Mouse (Mus musculus) erythroblast, embryonic 14.5 days (primary cell): ENCODE data around the gene Xylt1. TPM values are rescaled to one million over a fixed set of nuclear protein-coding genes. Genes with fewer than 3 reads are reported as not detected.

Source experiments
- H3K27me3 ChIP-seq: 2 replicates; pipeline ENCODE4 v1.6.1; 2012; ENCODE audit warnings: inconsistent platforms; ENCODE audit not compliant: control insufficient read depth
- H3K36me3 ChIP-seq: 2 replicates; pipeline ENCODE4 v1.6.1; 2012; ENCODE audit warnings: mild to moderate bottlenecking, inconsistent platforms; ENCODE audit not compliant: control insufficient read depth
- H3K4me1 ChIP-seq: 2 replicates; pipeline ENCODE4 v1.6.1; 2012; ENCODE audit warnings: inconsistent platforms; ENCODE audit not compliant: control insufficient read depth
- H3K4me3 ChIP-seq: replicated peaks from 2 replicates; pipeline ENCODE3; 2012; ENCODE audit warnings: moderate library complexity, mild to moderate bottlenecking, inconsistent platforms
- H3K9me3 ChIP-seq: 2 replicates; pipeline ENCODE4 v1.6.1; 2012; ENCODE audit warnings: low read length, inconsistent platforms, mixed read lengths; ENCODE audit not compliant: control insufficient read depth
- GATA1 ChIP-seq: IDR thresholded peaks from 2 replicates; pipeline ENCODE4 v1.6.1; 2012; ENCODE audit warnings: low read length, inconsistent platforms, mixed read lengths
- TAL1 ChIP-seq: IDR thresholded peaks from 3 replicates; pipeline ENCODE4 v1.6.1; 2012; ENCODE audit warnings: low read length, inconsistent platforms, mixed read lengths
- polyA plus RNA-seq: library from polyadenylated mRNA; stranded (reverse); fragments of >175 nt; gene quantifications from 2 replicates; pipeline ENCODE4 v1.2.3, GENCODE M21; 2012

The Xylt1 gene
- polyA plus RNA-seq, 1 experiment = 0.01 TPM

GRCm38 (mm10) chr7:117636713-117637112 is 255.9 kb downstream of the Xylt1 start:
- no peaks in the 10 kb centered on the region for H3K27me3 ChIP-seq
- TF ChIP-seq GATA1 (no peak), TAL1 (no peak)
- no peaks in the 10 kb centered on the region for H3K4me1 ChIP-seq
- H3K9me3 ChIP-seq = no peaks in the 10 kb centered on the region
- no peaks in the 10 kb centered on the region for H3K36me3 ChIP-seq
- no peak overlapping the region for H3K4me3 ChIP-seq

- no peaks in the 10 kb centered on the region for H3K4me1 ChIP-seq
- H3K9me3 ChIP-seq = no peaks in the 10 kb centered on the region
- no peaks in the 10 kb centered on the region for H3K27me3 ChIP-seq
- TF ChIP-seq GATA1 (no peak), TAL1 (no peak)
- H3K36me3 ChIP-seq = no peaks in the 10 kb centered on the region
- no peak overlapping the region for H3K4me3 ChIP-seq
Measured at GRCm38 (mm10) chr7:117637997-117638396, 257.2 kb downstream of the Xylt1 start.

GRCm38 (mm10) chr7:117652637-117653036 is 271.9 kb downstream of the Xylt1 start:
- H3K4me3 ChIP-seq = no peak overlapping the region
- H3K36me3 ChIP-seq = no peaks in the 10 kb centered on the region
- TF ChIP-seq TAL1 (no peak), GATA1 (no peak)
- no peaks in the 10 kb centered on the region for H3K4me1 ChIP-seq
- H3K27me3 ChIP-seq = no peaks in the 10 kb centered on the region
- H3K9me3 ChIP-seq = no peaks in the 10 kb centered on the region

GRCm38 (mm10) chr7:117655732-117656131 is 275.0 kb downstream of the Xylt1 start:
- H3K4me1 ChIP-seq = no peaks in the 10 kb centered on the region
- TF ChIP-seq TAL1 (no peak), GATA1 (no peak)
- no peak overlapping the region for H3K4me3 ChIP-seq
- no peaks in the 10 kb centered on the region for H3K9me3 ChIP-seq
- H3K36me3 ChIP-seq = no peaks in the 10 kb centered on the region
- H3K27me3 ChIP-seq = no peaks in the 10 kb centered on the region

GRCm38 (mm10) chr7:117658180-117658579 is 277.4 kb downstream of the Xylt1 start:
- Histone ChIP-seq H3K27me3 (no peaks in the 10 kb centered on the region), H3K4me1 (no peaks in the 10 kb centered on the region), H3K4me3 (no peak overlapping the region), H3K9me3 (no peaks in the 10 kb centered on the region), H3K36me3 (no peaks in the 10 kb centered on the region)
- no peak for TF ChIP-seq TAL1
- TF ChIP-seq GATA1 = no peak

GRCm38 (mm10) chr7:117658739-117659138 is 278.0 kb downstream of the Xylt1 start:
- H3K4me3 ChIP-seq = no peak overlapping the region
- no peaks in the 10 kb centered on the region for H3K4me1 ChIP-seq
- no peaks in the 10 kb centered on the region for H3K9me3 ChIP-seq
- no peaks in the 10 kb centered on the region for H3K27me3 ChIP-seq
- no peaks in the 10 kb centered on the region for H3K36me3 ChIP-seq
- TF ChIP-seq GATA1 = no peak
- no peak for TF ChIP-seq TAL1

GRCm38 (mm10) chr7:117667286-117667685 is 286.5 kb downstream of the Xylt1 start:
- H3K4me1 ChIP-seq = no peaks in the 10 kb centered on the region
- H3K27me3 ChIP-seq = no peaks in the 10 kb centered on the region
- TF ChIP-seq TAL1 (no peak), GATA1 (no peak)
- H3K9me3 ChIP-seq = 0 out of 2 replicates have a peak, but pooled peaks cover 2% of the 10 kb centered on the region
- H3K36me3 ChIP-seq = no peaks in the 10 kb centered on the region
- no peak overlapping the region for H3K4me3 ChIP-seq

- H3K36me3 ChIP-seq = no peaks in the 10 kb centered on the region
- 0 out of 2 replicates have a peak, but pooled peaks cover 2% of the 10 kb centered on the region for H3K9me3 ChIP-seq
- no peaks in the 10 kb centered on the region for H3K27me3 ChIP-seq
- H3K4me3 ChIP-seq = no peak overlapping the region
- TF ChIP-seq TAL1 (no peak), GATA1 (no peak)
- H3K4me1 ChIP-seq = no peaks in the 10 kb centered on the region
Measured at GRCm38 (mm10) chr7:117668226-117668625, 287.4 kb downstream of the Xylt1 start.

GRCm38 (mm10) chr7:117672121-117672591 is 291.4 kb downstream of the Xylt1 start:
- Histone ChIP-seq H3K27me3 (no peaks in the 10 kb centered on the region), H3K9me3 (no peaks in the 10 kb centered on the region), H3K36me3 (no peaks in the 10 kb centered on the region), H3K4me3 (no peak overlapping the region), H3K4me1 (no peaks in the 10 kb centered on the region)
- no peak for TF ChIP-seq TAL1
- TF ChIP-seq GATA1 = no peak

GRCm38 (mm10) chr7:117686120-117686996 is 305.6 kb downstream of the Xylt1 start:
- TF ChIP-seq TAL1 (no peak), GATA1 (no peak)
- H3K36me3 ChIP-seq = no peaks in the 10 kb centered on the region
- H3K4me3 ChIP-seq = no peak overlapping the region
- H3K9me3 ChIP-seq = no peaks in the 10 kb centered on the region
- peaks cover 5% of the 10 kb centered on the region for H3K4me1 ChIP-seq
- no peaks in the 10 kb centered on the region for H3K27me3 ChIP-seq
